Mouse (Mus musculus) spleen, adult 2 months (tissue): ENCODE data around the gene Nr1d2.

ENCODE experiments used
- CTCF ChIP-seq: fragments of 200-500 bp; IDR thresholded peaks from 2 replicates; pipeline ENCODE4 v1.5.1; 2011; ENCODE audit warnings: mild to moderate bottlenecking, inconsistent platforms; ENCODE audit not compliant: insufficient read depth, insufficient read length, insufficient replicate concordance; ENCODE audit errors: extremely low read depth
- POLR2A ChIP-seq: fragments of 200-500 bp; IDR thresholded peaks from 2 replicates; pipeline ENCODE4 v1.6.1; 2011; ENCODE audit warnings: low read depth, low read length, inconsistent platforms

- TF ChIP-seq POLR2A (no peak), CTCF (no peak)
Measured at GRCm38 (mm10) chr14:18271666-18272065, 32.7 kb upstream of the Nr1d2 start.
